Mouse (Mus musculus) B cell, adult 2 months (primary cell): ENCODE data around the gene Prr14.

Source experiments
- DNase-seq, 2 experiments: peaks; one replicate each; pipeline ENCODE4 v3.0.0; 2022

The Prr14 gene

GRCm38 (mm10) chr7:127513016-127513390 lies 53.6 kb downstream of the Prr14 start:
- peak; percentile 47 to 49 for DNase-seq

- no peak for DNase-seq
These were observed 54.4 kb downstream of the Prr14 start for GRCm38 (mm10) chr7:127513781-127514180.

GRCm38 (mm10) chr7:127515846-127516245 lies 56.4 kb downstream of the Prr14 start:
- DNase-seq, result no peak

- no peak for DNase-seq
These were observed 56.9 kb downstream of the Prr14 start for GRCm38 (mm10) chr7:127516344-127516743.

GRCm38 (mm10) chr7:127519284-127519683 lies 59.9 kb downstream of the Prr14 start, which contains the start of gene Gm42715:
Gene Gm42715, plus strand, starts transcription at chr7:127519584.
- no peak for DNase-seq
